In the genomic region with DNA sequence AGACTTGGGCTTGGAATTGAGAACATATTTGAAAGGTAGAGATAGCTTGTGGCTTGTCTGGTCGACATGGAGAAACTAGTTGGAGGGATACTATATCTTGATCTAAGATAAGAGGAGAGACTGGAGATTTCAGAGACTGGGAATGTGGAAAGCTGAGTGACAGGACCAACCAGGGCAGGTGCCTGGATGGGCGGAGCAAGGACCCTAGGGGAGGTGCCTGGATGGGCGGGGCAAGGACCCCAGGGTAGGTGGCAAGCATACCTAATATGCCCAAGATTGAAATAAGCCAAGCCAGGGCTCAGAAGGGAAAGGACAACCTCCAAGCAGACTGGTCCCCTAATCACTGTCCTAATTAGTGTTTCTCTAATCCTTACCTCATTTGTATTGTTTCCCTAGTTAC, we compare ENCODE assay signal across 39 mouse cellular contexts. TPM values are rescaled to one million over a fixed set of nuclear protein-coding genes. Genes with fewer than 3 reads are reported as not detected.
"Had no signal": no experiment of that assay in that cellular context is flagged by ENCODE, and none has a peak within 500 bp of the region (broad histone marks: within the 10 kb centered on the region; RNA-seq: fewer than 3 reads in every experiment).

No protein-coding gene starts in this region.

- H3K27me3 ChIP-seq: hindbrain, embryonic 12.5 days; intestine, embryonic 15.5 days had no signal

- H3K27ac ChIP-seq: gastrocnemius, adult 2 months; heart, adult 2 months; heart, embryonic 13.5 days; heart, embryonic 15.5 days; hindbrain, embryonic 10.5 days; hindbrain, embryonic 12.5 days; hindbrain, embryonic 14.5 days; intestine, embryonic 15.5 days; layer of hippocampus, adult 2 months; left cerebral cortex, adult 2 months; limb, embryonic 10.5 days; limb, embryonic 12.5 days; liver, embryonic 14.5 days had no signal

- H3K4me2 ChIP-seq: heart, embryonic 11.5 days; heart, embryonic 13.5 days; heart, embryonic 15.5 days; hindbrain, embryonic 12.5 days; hindbrain, embryonic 14.5 days; intestine, embryonic 15.5 days; limb, embryonic 12.5 days; liver, embryonic 11.5 days had no signal

- H3K4me1 ChIP-seq: heart, embryonic 13.5 days; heart, embryonic 15.5 days; hindbrain, embryonic 12.5 days; intestine, embryonic 15.5 days; limb, embryonic 10.5 days; limb, embryonic 12.5 days had no signal

- H3K9ac ChIP-seq: heart, embryonic 13.5 days; heart, embryonic 15.5 days; hindbrain, embryonic 12.5 days; hindbrain, embryonic 14.5 days; intestine, embryonic 15.5 days; limb, embryonic 12.5 days; liver, embryonic 14.5 days had no signal

- H3K36me3 ChIP-seq: heart, embryonic 13.5 days; heart, embryonic 15.5 days; hindbrain, embryonic 10.5 days; hindbrain, embryonic 12.5 days; intestine, embryonic 15.5 days; limb, embryonic 10.5 days; limb, embryonic 12.5 days had no signal

- DNase-seq: gastrocnemius, adult 2 months; gastrocnemius, postnatal 10 days; gastrocnemius, postnatal 25 days; heart, adult 2 months; heart, postnatal 14 days; heart, postnatal 36 days; kidney, adult 18-20 months; kidney, adult 8-10 months; kidney, postnatal 10 days; kidney, postnatal 25 days; kidney, postnatal 4 days; liver had no signal

- H3K4me3 ChIP-seq: gastrocnemius, adult 2 months; heart, adult 2 months; heart, embryonic 13.5 days; heart, embryonic 15.5 days; hindbrain, embryonic 10.5 days; hindbrain, embryonic 12.5 days; intestine, embryonic 15.5 days; layer of hippocampus, adult 2 months; left cerebral cortex, adult 2 months; limb, embryonic 10.5 days; limb, embryonic 12.5 days had no signal

- H3K9me3 ChIP-seq: heart, embryonic 13.5 days; heart, embryonic 15.5 days; hindbrain, embryonic 10.5 days; hindbrain, embryonic 12.5 days; intestine, embryonic 15.5 days; limb, embryonic 10.5 days; limb, embryonic 12.5 days had no signal

- ATAC-seq: hindbrain, embryonic 16.5 days; inflammation-experienced regulatory T-cells, adult 6 months; intestine, embryonic 15.5 days; intestine, postnatal 0 days had no signal

RNA-seq across cellular contexts. Expression of a gene that starts 5.1 kb away (rescaled TPM):
- total RNA-seq: gastrocnemius, adult 2 months; gastrocnemius, postnatal 10 days; gastrocnemius, postnatal 25 days; granulocyte monocyte progenitor cell, adult 5-6 weeks; heart, adult 2 months; heart, postnatal 14 days; heart, postnatal 36 days; layer of hippocampus, adult 2 months; layer of hippocampus, postnatal 10 days; layer of hippocampus, postnatal 25 days; left cerebral cortex, adult 2 months; left cerebral cortex, postnatal 14 days; left cerebral cortex, postnatal 36 days had no signal
- polyA plus RNA-seq: frontal cortex, adult 2 months; heart, adult 2 months; heart, embryonic 11.5 days; heart, embryonic 13.5 days; heart, postnatal 0 days; hindbrain, embryonic 10.5 days; hindbrain, embryonic 12.5 days; hindbrain, embryonic 14.5 days; inflammation-experienced regulatory T-cells, adult 6 months; kidney, embryonic 14.5 days; liver, embryonic 11.5 days had no signal

RNA-seq across cellular contexts. Expression of a gene that starts 13.5 kb away (rescaled TPM):
- total RNA-seq: gastrocnemius, adult 2 months; gastrocnemius, postnatal 10 days; gastrocnemius, postnatal 25 days; granulocyte monocyte progenitor cell, adult 5-6 weeks; heart, postnatal 36 days; layer of hippocampus, postnatal 10 days; left cerebral cortex, adult 2 months; left cerebral cortex, postnatal 14 days; left cerebral cortex, postnatal 36 days had no signal
- polyA plus RNA-seq: frontal cortex, adult 2 months; heart, postnatal 0 days; hindbrain, embryonic 14.5 days; inflammation-experienced regulatory T-cells, adult 6 months; kidney, embryonic 14.5 days had no signal

RNA-seq across cellular contexts. Expression of a gene that starts 19.1 kb away (rescaled TPM):
- total RNA-seq: gastrocnemius, adult 2 months; gastrocnemius, postnatal 10 days; gastrocnemius, postnatal 25 days; granulocyte monocyte progenitor cell, adult 5-6 weeks; heart, adult 2 months; heart, postnatal 36 days; layer of hippocampus, adult 2 months; layer of hippocampus, postnatal 10 days; layer of hippocampus, postnatal 25 days; left cerebral cortex, adult 2 months; left cerebral cortex, postnatal 14 days; left cerebral cortex, postnatal 36 days had no signal
- polyA plus RNA-seq: frontal cortex, adult 2 months; heart, embryonic 11.5 days; heart, embryonic 13.5 days; heart, embryonic 15.5 days; hindbrain, embryonic 10.5 days; hindbrain, embryonic 12.5 days; hindbrain, embryonic 14.5 days; hindbrain, embryonic 16.5 days; intestine, embryonic 15.5 days; kidney, embryonic 14.5 days; kidney, embryonic 16.5 days; limb, embryonic 10.5 days; limb, embryonic 12.5 days; limb, embryonic 14.5 days; liver, embryonic 11.5 days; liver, embryonic 14.5 days had no signal

RNA-seq across cellular contexts. Expression of a gene that starts 43.7 kb away (rescaled TPM):
- total RNA-seq: gastrocnemius, adult 2 months; gastrocnemius, postnatal 25 days; granulocyte monocyte progenitor cell, adult 5-6 weeks; heart, adult 2 months; heart, postnatal 14 days; heart, postnatal 36 days; layer of hippocampus, adult 2 months; layer of hippocampus, postnatal 10 days; layer of hippocampus, postnatal 25 days; left cerebral cortex, adult 2 months; left cerebral cortex, postnatal 14 days; left cerebral cortex, postnatal 36 days had no signal
- polyA plus RNA-seq: frontal cortex, adult 2 months; heart, adult 2 months; heart, embryonic 11.5 days; heart, embryonic 13.5 days; heart, embryonic 15.5 days; heart, postnatal 0 days; hindbrain, embryonic 10.5 days; hindbrain, embryonic 12.5 days; inflammation-experienced regulatory T-cells, adult 6 months; intestine, embryonic 15.5 days; intestine, postnatal 0 days; kidney, embryonic 14.5 days; kidney, embryonic 16.5 days; limb, embryonic 10.5 days; limb, embryonic 12.5 days; liver, embryonic 11.5 days; liver, embryonic 14.5 days had no signal

RNA-seq across cellular contexts. Expression of a gene that starts 52.0 kb away (rescaled TPM):
- total RNA-seq: gastrocnemius, adult 2 months; gastrocnemius, postnatal 10 days; gastrocnemius, postnatal 25 days; gastrocnemius, postnatal 4 days; granulocyte monocyte progenitor cell, adult 5-6 weeks; heart, adult 2 months; heart, postnatal 14 days; heart, postnatal 36 days; layer of hippocampus, adult 2 months; layer of hippocampus, postnatal 10 days; layer of hippocampus, postnatal 25 days; left cerebral cortex, adult 2 months; left cerebral cortex, postnatal 14 days; left cerebral cortex, postnatal 36 days had no signal
- polyA plus RNA-seq: frontal cortex, adult 2 months; heart, adult 2 months; heart, embryonic 11.5 days; heart, embryonic 13.5 days; heart, embryonic 15.5 days; heart, postnatal 0 days; hindbrain, embryonic 10.5 days; hindbrain, embryonic 12.5 days; hindbrain, embryonic 14.5 days; hindbrain, embryonic 16.5 days; inflammation-experienced regulatory T-cells, adult 6 months; intestine, embryonic 15.5 days; intestine, postnatal 0 days; kidney, embryonic 14.5 days; kidney, embryonic 16.5 days; limb, embryonic 10.5 days; limb, embryonic 12.5 days; limb, embryonic 14.5 days; liver, embryonic 11.5 days; liver, embryonic 14.5 days had no signal
